Mouse (Mus musculus): ENCODE data around the gene D10Wsu102e.
"Not testable (repeated sequence)": the region's sequence is repeated elsewhere in the genome, so short reads cannot be mapped to it uniquely, and the experiment has no call there.

The D10Wsu102e gene

DNA sequence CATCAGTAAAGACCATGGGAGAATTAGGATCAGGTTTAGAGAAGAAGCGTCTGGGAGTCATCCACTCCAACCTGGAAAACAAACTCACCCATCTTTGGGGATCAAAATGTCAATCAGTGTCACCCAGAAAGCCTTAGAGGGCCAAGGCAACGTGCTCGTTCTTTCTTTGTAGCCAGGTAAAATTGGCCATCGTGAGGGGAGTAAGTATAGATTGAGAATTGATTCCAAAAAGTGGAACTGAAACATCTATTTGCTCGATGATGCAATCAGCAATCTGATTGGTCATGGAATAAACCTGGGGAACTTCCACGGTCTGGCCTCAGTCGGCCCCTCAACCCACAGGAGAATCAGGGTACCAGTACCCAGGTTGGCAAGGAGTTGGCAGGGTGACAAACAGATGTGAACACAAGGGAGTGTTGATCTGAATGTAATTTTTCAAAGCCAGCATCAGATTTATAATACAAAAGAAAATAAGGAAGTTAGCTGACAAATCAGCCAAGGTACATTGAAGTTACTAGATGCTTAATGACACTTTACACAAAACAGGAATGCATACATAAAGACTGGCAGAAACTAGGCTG, 25.4 kb downstream of the D10Wsu102e start:
- DNase-seq (ENCODE audit: low spot score): no peak

GRCm38 (mm10) chr10:83397336-83397735, 37.3 kb downstream of the D10Wsu102e start:
- DNase-seq (ENCODE audit: low spot score): no peak

GRCm38 (mm10) chr10:83400896-83401295, 40.9 kb downstream of the D10Wsu102e start:
- DNase-seq (ENCODE audit: low spot score): not testable (repeated sequence)

GRCm38 (mm10) chr10:83405031-83405430, 45.0 kb downstream of the D10Wsu102e start:
- no peak for DNase-seq (ENCODE audit: low spot score)

DNA sequence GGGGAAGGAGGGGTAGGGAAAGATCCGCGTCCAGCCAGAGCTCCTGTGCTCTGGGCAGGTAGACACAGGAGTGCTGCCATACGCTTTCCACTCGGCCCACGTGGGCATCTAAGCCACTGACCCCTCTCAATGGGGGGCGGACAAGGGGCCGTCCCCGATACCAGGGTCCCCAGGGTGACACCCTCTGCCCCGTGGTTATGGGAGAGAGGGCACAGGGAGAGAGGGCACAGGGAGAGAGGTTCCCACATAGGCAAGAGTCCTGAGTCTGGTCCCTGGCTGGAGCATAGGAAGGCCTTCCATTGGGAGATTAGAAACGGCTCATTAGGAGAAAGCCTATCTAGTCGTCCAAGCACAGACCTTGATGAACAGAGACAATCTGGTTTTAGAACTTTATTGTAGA, 45.7 kb downstream of the D10Wsu102e start:
- DNase-seq (ENCODE audit: low spot score): no peak

GRCm38 (mm10) chr10:83407141-83407540, 47.1 kb downstream of the D10Wsu102e start:
- no peak for DNase-seq (ENCODE audit: low spot score)

- not testable (repeated sequence) for DNase-seq (ENCODE audit: low spot score)
These were observed 58.4 kb downstream of the D10Wsu102e start for GRCm38 (mm10) chr10:83418466-83418865.

DNA sequence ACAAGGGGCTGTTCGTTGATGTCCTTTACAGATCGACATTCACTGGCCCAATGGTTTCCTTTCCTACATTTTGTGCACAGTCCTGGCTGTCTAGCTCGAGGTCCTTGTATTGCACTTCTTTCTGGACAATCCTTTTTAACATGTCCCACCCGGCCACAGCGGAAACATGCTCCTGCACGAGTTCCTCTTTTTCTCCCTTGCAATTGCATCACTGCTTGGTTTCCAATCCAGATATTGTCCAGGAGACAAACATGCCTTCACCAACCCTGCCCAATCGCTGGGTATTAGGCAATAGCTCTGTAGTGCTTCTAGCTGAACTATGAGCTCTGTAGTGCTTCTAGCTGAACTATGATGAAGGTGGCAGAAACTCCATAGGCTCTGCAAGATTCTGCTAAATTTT, 88.6 kb downstream of the D10Wsu102e start:
- no peak for DNase-seq (ENCODE audit: low spot score)

DNA sequence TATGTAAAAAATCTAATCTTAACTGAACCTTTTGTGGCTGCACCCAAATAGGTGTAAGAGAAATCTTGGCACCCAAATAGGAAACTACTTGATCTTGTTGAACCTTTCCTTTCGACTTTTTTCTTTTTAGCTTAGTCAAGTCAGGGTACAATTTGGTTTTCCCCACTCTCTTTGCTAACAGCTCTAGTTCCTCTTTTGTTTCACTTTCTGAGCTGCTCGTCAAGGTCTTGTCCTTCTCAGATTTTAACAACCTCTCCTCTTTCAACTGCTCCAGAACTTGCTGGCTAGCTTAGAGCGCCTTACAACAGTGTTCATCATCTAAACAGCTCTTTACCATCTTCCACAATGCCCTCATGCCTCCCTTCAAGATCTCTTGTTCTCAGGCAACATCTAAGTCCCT, 97.5 kb downstream of the D10Wsu102e start:
- DNase-seq (ENCODE audit: low spot score): no peak

DNA sequence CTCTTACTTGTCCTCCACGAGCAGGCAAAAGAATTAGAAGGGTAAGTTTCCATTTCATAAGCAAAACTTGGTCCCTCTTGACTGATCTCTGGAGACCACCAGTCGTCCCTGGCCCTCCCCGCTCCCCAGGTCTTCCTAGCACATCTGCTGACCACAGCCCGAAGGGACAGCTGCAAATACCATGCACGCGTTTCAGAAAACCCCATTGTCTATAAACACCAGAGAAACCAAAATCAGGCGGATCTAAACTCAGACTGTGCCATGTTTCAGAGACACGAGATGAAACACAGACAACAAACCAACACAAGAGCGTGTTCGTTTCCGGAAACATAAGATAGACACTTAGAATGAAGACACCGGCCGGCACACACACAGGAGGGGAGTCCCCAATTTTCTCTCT, 115.2 kb downstream of the D10Wsu102e start:
- no peak for DNase-seq (ENCODE audit: low spot score)

GRCm38 (mm10) chr10:83477286-83477685, 117.3 kb downstream of the D10Wsu102e start:
- no peak for DNase-seq (ENCODE audit: low spot score)

DNA sequence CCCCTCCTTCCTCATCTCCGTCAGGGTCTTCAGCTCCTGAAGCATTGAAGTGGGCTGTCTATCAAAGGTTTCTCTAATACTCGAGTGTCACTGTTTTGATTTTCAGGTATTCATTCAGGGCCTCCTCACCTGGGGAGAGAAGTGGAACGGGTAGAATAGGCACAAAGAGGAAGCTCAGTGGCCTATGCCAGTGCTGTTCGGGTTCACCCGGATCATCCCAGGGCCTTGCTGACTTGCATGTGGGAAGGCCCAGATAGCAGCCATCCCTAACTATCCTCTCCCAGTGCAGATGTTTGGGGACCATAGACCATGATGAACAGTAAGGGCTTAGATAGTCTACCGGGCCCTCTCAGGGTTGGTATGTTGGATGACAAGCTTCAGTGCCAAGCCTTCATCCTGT, 130.5 kb downstream of the D10Wsu102e start:
- no peak for DNase-seq (ENCODE audit: low spot score)

DNA sequence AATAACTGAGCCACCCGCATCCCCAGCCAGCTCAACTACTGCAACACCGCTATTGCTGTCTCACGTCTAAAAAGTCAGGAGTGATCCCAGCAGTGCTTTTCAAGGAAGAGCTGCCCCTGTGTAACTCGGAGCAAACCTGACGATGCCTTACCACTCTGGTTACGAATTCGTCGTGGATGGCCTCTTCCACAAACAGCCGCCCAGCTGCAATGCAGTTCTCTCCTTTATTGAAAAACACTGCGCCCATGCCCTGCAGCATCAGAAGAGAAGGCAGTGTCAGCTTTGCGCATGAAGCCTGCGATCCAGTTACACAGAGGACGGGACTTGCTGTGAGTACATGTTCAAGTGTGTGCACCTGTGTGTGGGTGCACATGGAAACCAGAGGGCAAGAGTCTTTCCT, 137.3 kb downstream of the D10Wsu102e start:
- DNase-seq (ENCODE audit: low spot score): no peak

DNA sequence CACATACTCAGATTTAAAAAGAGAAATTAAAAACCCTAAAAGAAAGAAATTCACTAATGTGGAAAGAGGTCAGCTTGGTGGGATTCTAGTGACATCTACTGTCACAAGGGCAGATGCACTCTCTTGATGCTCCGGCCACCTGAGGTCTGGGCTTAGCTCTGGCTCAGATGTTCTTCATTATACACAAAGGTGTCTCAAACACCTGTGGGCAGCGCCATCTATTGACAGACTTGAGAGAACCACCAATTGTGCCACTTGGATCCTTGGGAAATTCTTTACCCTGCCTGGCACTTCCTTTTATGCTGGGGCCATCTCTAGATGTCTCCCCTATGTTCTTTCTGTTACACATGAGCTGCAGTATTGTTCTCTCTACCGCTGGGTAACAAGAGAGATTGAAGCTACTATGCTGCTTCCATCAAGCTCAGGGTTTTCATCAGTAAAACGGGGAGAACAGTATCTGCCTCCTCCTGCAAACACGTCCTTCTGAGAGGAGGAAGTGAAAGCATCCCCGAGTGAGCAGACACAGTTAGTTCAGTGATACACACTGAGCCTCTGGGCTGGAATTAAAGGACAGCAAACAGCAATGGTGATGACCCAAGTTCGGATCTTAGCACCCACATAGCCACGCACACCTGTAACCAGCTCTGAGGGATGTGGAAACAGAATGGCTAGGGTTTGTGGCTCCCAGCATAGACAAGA, 149.1 kb downstream of the D10Wsu102e start:
- DNase-seq (ENCODE audit: low spot score): peak; percentile 10

DNA sequence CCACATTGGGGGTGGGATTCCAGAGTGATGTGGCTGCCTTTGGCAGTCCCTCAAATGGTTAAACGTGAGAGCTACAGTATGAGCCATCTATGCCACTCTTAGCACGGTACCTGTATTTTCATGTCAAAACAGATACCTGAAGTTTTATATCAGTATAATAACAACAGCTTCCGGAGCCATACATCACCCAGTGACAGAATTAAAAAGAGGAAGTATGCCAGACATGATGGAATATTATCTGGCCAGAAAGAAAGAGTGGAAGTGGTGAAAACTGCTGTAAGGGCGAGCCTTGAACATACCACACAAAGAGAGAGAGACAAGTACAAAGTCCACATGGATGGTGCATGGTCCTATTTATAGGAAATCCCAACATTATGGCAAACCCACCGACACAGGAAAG, 151.3 kb downstream of the D10Wsu102e start:
- no peak for DNase-seq (ENCODE audit: low spot score)

DNA sequence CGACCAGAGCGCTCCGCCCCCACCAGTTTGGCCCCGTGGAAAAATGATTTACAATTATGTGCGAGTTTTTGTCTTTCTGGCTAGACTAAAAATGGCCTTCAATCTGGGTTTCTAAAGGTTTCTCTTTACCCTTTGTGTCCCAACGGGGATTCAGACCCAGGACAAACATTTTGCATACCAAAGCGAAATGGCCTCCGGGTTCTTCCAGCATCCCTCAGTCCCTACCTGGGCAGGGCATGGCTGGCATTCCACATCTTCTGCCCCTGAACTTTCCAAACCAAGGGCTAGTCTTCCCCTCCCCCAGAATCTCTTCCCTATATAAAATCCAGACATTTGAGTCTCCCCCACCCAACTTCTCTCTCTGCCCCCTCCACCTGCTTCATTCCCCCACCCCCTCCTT, 153.7 kb downstream of the D10Wsu102e start:
- no peak for DNase-seq (ENCODE audit: low spot score)

- DNase-seq (ENCODE audit: low spot score): no peak
These were observed 161.0 kb downstream of the D10Wsu102e start for GRCm38 (mm10) chr10:83520990-83521389.

DNA sequence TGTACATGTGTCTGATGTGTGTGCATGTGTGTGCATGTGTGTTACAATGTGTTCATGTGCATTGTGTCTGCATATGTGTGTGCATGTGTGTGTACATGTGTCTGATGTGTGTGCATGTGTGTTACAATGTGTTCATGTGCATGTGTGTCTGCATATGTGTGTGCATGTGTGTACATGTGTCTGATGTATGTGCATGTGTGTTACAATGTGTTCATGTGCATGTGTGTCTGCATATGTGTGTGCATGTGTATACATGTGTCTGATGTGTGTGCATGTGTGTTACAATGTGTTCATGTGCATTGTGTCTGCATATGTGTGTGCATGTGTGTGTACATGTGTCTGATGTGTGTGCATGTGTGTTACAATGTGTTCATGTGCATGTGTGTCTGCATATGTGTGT, 164.2 kb downstream of the D10Wsu102e start:
- DNase-seq (ENCODE audit: low spot score): not testable (repeated sequence)

DNA sequence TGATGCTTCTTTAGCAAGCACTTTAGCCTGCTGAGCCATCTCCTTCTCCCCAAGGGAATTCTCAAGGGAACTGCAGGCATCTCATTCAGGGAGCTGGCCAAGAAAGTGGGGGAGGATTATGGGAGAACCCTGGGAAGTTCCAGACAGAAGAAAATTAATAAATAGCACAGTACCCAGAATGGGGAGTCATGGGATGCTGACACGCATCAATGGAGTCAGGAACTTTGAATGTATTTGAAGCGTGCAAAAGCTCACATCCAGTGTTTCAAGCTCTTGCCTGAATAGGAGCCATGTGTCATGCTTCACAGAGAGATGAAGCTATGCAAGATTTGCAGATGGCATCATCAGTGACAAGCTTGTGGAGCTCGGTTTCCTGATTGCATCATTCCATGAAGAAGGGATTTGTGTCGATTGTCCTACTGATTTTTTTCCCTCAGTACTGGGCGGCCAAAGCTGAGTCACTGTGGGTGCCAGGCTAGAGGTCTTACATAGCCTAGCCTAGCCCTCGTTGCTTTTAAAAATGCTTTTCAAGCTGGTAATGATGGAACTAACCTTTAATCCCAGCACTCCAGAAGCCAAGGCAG, 170.5 kb downstream of the D10Wsu102e start:
- no peak for DNase-seq (ENCODE audit: low spot score)

DNA sequence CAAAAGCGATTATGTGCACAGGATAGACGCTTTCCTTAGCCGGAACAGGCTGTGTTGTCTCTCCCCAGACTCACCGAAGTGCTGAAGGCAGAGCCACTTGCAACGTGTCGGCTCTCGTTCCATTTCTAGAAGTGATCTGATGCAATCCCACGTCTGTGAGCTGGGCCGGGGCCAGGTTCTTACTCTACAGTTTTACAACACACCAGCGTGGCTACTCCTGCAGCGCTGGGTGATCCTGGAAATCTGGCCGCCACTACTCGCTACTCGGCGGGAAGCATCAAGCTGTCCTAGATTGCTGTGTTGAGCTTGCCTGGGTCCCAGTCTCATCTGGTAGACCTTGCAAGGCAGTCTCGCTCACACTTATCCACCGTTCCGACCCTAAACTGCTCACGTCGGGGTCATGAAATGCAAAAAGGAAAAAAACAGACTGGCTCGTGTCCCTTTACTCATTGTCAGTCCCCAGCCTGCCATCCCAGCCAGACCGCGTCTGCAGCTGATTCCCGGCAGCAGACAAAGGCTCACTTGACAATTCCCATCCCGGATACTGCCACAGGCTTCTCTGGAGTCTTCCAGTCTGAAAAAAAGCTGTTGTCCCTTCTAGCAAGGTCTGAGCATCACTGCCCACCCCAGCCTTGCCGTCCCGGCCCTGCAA, 173.4 kb downstream of the D10Wsu102e start:
- DNase-seq (ENCODE audit: low spot score): peak; percentile 25

GRCm38 (mm10) chr10:83533910-83534283, 173.9 kb downstream of the D10Wsu102e start, which contains the start of gene Aldh1l2:
Gene Aldh1l2 (minus strand): TSS chr10:83534140.
- DNase-seq (ENCODE audit: low spot score): peak; percentile 33

DNA sequence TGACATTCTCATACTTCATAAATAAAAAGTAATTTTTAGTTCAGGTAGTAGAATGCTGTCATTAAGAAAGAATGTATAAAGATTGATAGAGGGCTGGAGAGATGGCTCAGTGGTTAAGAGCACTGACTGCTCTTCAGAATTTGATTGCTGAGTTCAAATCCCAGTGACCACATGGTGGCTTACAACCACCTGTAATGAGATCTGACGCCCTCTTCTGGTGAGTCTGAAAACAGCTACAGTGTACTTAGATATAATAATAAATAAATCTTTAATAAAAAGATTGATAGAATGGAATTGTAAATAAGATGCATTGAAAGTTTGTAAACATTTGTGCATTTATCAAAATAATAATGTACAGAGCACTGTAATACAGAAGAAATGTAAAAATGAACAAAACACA, 176.4 kb downstream of the D10Wsu102e start:
- no peak for DNase-seq (ENCODE audit: low spot score)

Data from ovary, postnatal 14 days (tissue).